Mouse (Mus musculus): ENCODE measurements at regions not wholly inside any gene's neighbourhood (a gene's known extent, or its start where the extent isn't known, plus 50 kb on each side); places are given as distances from the start of the nearest gene placed in this dataset.

DNA sequence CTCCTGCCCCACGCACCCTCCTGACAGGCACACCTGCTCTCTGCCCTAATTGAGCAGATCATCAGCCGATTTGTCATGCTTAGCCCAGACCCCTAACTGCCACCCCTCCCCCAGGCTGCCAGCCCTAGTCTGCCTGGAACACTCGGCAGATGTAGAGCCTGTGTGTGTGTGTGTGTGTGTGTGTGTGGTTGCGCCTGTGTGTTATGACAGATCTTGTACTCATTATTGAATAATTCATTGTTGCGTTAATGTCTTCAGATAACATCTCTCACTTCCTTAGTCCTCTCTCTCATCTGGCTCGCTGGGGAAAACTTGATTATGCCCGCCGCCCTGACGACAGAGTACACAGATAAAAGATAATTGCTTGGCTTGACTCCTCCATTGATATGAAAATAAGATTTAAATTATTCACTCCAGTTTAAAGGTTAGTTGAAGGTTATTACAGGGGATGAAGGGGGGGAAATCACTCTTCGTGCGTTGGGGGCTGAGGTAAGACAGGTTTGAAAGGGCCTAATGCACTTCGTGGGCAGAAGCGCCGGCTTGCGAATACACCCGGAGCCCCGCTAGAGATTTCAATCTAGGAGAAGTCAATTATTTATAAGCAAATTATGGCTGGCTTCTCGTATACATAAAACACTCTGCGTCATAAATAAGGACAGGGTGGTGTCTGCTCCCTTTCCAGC, 260.3 kb upstream of the Tle3 start:
- ATAC-seq = no peak
- no peak for TF ChIP-seq CTCF (IDR thresholded peaks at IDR 0.05)
- CTCF ChIA-PET = no interaction called here
- peaks cover 45% of the 10 kb centered on the region for H3K27me3 ChIP-seq
- in situ Hi-C loops (cut with MboI; ENCODE audit: low pct_unique_long_range_greater_than_20kb) = no loop called here
- POLR2A ChIA-PET = no interaction called here
- no peak for DNase-seq (ENCODE audit: low read depth, low spot score)

DNA sequence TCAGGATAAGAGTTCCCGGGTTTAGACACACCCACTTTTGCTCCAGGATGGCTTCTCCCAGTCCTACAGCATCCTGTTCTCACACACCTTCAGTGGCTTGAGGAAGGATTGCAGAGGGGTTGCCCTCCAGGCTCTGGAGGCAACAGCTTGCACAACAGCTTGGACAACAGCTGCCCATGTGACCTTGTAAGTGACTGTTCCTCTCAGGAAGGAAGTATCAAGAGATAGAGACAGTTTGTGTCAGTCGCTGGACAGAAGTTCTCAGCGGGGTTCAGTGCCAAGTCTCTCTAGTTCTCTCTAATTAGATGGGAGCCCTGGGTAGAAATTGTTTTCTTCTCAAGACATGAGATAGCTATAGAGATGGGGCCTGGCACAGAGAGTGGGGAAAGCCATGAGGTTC, 252.9 kb upstream of the Tle3 start:
- DNase-seq (ENCODE audit: low read depth, low spot score) (no peak), ATAC-seq (no peak)
- H3K27me3 ChIP-seq = peaks cover 12% of the 10 kb centered on the region
- ChIA-PET CTCF (no interaction called here), POLR2A (no interaction called here)
- no peak for TF ChIP-seq CTCF (IDR thresholded peaks at IDR 0.05)
- in situ Hi-C loops (cut with MboI; ENCODE audit: low pct_unique_long_range_greater_than_20kb) = no loop called here

DNA sequence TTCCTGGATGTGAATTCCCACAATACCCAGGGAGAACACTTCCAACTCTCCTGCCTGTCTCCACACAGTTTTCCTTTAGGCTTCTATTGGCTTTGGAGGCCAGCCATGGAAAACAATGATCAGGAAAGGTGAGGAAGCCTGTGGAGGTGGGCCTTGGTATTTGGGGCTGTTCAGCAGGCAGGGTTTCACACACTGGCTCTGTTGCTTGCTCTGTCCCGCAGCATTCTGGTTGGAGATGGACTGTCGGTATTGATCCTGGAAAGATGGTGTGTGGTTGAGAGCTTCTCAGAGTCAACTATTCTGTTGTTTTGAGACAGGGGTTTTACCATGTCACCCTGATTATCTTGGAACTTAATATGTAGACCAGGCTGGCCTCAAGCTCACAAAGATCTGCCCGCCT, 251.6 kb upstream of the Tle3 start:
- in situ Hi-C loops (cut with MboI; ENCODE audit: low pct_unique_long_range_greater_than_20kb) = no loop called here
- no peak for ATAC-seq
- no peak for DNase-seq (ENCODE audit: low read depth, low spot score)
- POLR2A ChIA-PET = no interaction called here
- CTCF ChIA-PET = no interaction called here
- TF ChIP-seq CTCF (IDR thresholded peaks at IDR 0.05) = no peak
- peaks cover 3% of the 10 kb centered on the region for H3K27me3 ChIP-seq

DNA sequence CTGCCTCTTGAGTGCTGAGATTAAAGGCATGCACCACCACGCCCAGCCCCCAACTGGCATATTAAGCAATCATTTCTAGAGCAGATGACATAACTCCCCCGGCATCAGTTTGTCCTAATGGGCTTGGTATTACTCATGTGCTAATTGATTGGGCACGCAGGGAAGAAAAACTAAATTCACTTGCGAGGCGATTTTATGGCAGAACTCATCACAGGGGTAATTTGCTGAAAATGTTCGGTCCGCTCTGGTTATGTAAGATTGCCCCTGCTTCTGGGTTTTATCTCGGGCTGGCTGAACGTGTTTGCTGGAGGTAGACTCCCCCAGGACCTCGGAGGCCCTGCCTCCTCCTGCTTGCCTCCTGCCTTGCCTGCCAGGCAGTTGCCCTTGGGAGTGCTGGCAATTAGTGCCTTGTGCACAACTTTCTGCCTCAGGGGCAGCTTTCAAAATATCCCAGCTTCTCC, 251.2 kb upstream of the Tle3 start:
- CTCF ChIA-PET = no interaction called here
- ATAC-seq (no peak), DNase-seq (ENCODE audit: low read depth, low spot score) (no peak)
- peaks cover 3% of the 10 kb centered on the region for H3K27me3 ChIP-seq
- in situ Hi-C loops (cut with MboI; ENCODE audit: low pct_unique_long_range_greater_than_20kb) = no loop called here
- POLR2A ChIA-PET = no interaction called here
- TF ChIP-seq CTCF (IDR thresholded peaks at IDR 0.05) = no peak

DNA sequence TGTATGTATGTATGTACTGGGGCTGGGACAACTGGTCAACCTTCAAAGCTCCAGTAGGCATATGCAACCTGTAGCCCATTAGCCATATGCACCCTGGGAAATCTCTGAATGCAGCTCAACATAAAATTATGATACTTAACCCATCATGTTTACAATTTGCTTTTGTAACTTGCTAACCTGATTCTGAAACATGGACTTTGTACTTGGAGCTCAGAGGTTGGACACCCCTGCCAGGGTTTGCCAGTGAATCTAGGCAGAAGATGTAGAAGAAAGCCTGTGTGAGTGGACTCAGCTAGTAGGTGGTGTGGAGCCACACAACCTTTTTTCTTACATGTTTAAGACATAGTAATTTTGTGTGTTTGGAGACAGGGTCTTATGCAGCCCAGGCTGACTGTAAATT, 248.7 kb upstream of the Tle3 start:
- no peak for TF ChIP-seq CTCF (IDR thresholded peaks at IDR 0.05)
- ATAC-seq (no peak), DNase-seq (ENCODE audit: low read depth, low spot score) (no peak)
- ChIA-PET POLR2A (interaction anchor here (0.7 kb wide), 1 partner anchor 1905 kb away, joined by 3 read pairs; no protein-coding TSS in a partner anchor), CTCF (no interaction called here)
- H3K27me3 ChIP-seq = no peaks in the 10 kb centered on the region
- in situ Hi-C loops (cut with MboI; ENCODE audit: low pct_unique_long_range_greater_than_20kb) = no loop called here

DNA sequence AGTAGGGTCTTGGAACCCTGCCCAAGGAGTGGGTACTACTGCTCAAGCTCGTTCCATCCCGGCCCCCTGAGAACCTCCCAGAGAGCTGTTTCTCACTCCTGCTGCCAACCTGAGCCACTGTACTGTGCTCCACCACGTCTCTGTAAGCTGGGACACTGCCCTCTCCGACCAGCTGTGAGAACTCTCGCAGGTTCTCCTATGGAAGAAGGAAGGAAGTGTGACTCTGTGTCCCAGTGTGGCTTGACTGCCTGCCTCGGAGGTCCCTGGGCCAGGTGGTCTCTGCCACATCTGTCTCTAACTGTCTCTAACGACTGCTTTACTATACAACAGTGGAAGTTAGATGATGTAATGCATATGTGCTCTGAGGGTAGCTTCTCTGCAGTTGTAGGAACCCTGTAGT, 246.4 kb upstream of the Tle3 start:
- no peak for ATAC-seq
- ChIA-PET POLR2A (interaction anchor here (0.6 kb wide), 1 partner anchor 16 kb away, joined by 3 read pairs; no protein-coding TSS in a partner anchor), CTCF (interaction anchor here (1.4 kb wide), 1 partner anchor 13 kb away, joined by 3 read pairs; no protein-coding TSS in a partner anchor)
- H3K27me3 ChIP-seq = no peaks in the 10 kb centered on the region
- no peak for DNase-seq (ENCODE audit: low read depth, low spot score)
- TF ChIP-seq CTCF (IDR thresholded peaks at IDR 0.05) = no peak
- in situ Hi-C loops (cut with MboI; ENCODE audit: low pct_unique_long_range_greater_than_20kb) = no loop called here

DNA sequence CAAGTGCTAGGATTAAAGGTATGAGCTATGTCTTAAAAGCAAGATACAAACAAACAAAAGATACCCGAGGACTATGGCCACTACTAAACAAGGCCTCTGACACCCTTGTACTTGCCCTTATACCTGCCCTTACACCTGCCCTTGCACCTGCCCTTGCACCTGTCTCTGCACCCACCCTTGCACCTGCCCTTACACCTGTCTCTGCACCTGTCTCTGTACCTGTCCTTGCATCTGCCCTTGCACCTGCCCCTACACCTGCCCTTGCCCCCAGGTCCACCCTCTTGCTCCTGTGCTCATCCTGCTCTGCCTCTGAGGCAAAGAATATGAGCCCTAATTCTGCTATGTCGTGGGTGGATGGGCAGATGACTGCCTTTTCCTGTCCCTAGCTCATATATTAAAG, 244.1 kb upstream of the Tle3 start:
- no peaks in the 10 kb centered on the region for H3K27me3 ChIP-seq
- in situ Hi-C loops (cut with MboI; ENCODE audit: low pct_unique_long_range_greater_than_20kb) = no loop called here
- TF ChIP-seq CTCF (IDR thresholded peaks at IDR 0.05) = no peak
- CTCF ChIA-PET = no interaction called here
- no peak for DNase-seq (ENCODE audit: low read depth, low spot score)
- POLR2A ChIA-PET = no interaction called here
- no peak for ATAC-seq

DNA sequence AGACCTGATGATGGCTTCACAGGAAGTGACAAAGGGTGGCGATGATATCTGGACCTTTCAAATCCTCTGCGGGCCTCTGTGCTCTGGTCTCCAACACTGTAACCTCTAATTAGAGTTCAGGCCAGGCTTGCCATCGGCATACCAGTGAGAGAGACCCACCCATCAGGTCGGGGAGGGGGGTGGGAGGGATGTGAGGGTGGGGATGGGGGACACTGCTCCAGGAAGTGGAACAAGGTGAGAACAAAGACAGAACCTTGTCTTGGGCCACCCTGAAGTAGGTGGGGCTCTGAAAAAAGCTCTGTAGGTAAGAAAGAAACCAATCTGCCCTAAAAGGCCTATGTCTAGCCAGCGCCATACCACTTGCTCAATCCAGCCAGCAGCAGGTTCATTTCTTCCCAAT, 243.0 kb upstream of the Tle3 start:
- ChIA-PET POLR2A (no interaction called here), CTCF (no interaction called here)
- ATAC-seq = no peak
- no peaks in the 10 kb centered on the region for H3K27me3 ChIP-seq
- TF ChIP-seq CTCF (IDR thresholded peaks at IDR 0.05) = no peak
- in situ Hi-C loops (cut with MboI; ENCODE audit: low pct_unique_long_range_greater_than_20kb) = no loop called here
- no peak for DNase-seq (ENCODE audit: low read depth, low spot score)

DNA sequence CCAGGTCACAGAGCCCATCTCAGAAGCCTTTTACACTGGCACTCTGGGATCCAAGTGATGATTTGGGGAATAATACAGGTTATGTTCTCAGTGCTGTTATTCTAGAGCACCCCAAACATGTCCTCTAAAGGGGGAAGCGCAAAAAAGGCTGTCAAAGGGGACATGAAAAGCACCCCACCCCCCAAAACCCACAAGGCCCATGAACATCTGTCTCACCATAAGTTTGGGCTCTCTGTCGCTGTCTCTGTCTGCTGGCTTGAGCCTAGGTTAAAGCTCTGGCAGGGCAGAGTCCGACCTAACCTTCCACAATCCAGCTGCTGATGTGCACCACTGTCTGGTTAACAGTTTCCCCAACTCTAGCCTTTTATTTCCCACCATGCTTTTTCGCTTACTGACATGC, 241.3 kb upstream of the Tle3 start:
- no peak for TF ChIP-seq CTCF (IDR thresholded peaks at IDR 0.05)
- ATAC-seq = no peak
- ChIA-PET POLR2A (no interaction called here), CTCF (no interaction called here)
- no peaks in the 10 kb centered on the region for H3K27me3 ChIP-seq
- in situ Hi-C loops (cut with MboI; ENCODE audit: low pct_unique_long_range_greater_than_20kb) = no loop called here
- DNase-seq (ENCODE audit: low read depth, low spot score) = no peak

DNA sequence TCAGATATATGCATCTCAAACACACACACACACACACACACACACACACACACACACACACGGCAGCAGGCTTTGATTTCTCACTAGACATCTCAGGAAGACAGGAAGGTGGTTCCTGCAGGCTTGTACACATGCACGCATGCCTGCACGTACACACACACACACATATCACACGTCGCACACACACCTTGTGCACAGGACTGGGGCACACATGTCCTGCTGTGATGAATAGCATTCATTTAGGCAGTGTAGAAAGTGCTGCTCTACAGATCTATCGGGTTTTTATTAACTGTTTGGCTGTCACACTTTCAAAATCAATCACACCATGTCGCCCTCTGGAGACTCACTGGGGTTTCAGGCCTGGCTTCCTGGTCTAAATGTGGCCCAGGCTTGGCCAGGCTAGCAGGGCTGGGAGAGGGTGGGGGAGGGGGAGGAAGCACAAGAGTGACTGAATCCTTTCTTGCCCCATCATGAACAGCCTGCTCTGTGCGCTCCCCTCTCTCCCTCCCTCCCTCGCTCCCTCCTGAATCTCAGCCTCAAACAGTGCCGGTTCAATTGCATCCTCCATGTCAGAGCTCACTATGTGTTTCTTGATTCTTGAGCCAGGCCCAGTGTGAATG, 236.8 kb upstream of the Tle3 start:
- TF ChIP-seq CTCF (IDR thresholded peaks at IDR 0.05) = no peak
- DNase-seq (ENCODE audit: low read depth, low spot score) = no peak
- in situ Hi-C loops (cut with MboI; ENCODE audit: low pct_unique_long_range_greater_than_20kb) = no loop called here
- H3K27me3 ChIP-seq = no peaks in the 10 kb centered on the region
- CTCF ChIA-PET = no interaction called here
- POLR2A ChIA-PET = no interaction called here
- ATAC-seq = no peak

DNA sequence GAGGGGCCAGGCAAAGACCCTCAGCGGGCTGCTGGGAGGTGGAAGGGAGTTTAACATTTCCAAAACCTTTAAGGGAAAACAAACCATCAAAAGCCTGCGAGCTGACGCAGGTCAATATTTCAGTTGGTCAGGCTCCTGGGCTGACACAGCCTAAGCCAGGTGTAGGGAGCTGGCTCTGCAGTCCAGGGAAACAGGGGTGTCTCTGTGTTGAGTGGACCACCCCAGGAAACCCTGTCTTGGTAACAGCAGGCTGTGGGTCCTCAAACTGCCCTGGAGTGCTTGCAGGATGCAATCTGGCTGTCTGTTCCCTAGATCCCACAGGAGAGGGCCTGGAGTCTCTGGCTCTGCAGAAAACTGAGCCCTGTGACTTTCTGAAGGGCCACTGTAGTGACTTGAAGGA, 236.2 kb upstream of the Tle3 start:
- no peak for TF ChIP-seq CTCF (IDR thresholded peaks at IDR 0.05)
- in situ Hi-C loops (cut with MboI; ENCODE audit: low pct_unique_long_range_greater_than_20kb) = no loop called here
- ChIA-PET CTCF (no interaction called here), POLR2A (no interaction called here)
- DNase-seq (ENCODE audit: low read depth, low spot score) (no peak), ATAC-seq (no peak)
- H3K27me3 ChIP-seq = no peaks in the 10 kb centered on the region

Measured in Patski (cell line).